Comparison of ENCODE assay signal across 11 mouse cellular contexts in the genomic region with DNA sequence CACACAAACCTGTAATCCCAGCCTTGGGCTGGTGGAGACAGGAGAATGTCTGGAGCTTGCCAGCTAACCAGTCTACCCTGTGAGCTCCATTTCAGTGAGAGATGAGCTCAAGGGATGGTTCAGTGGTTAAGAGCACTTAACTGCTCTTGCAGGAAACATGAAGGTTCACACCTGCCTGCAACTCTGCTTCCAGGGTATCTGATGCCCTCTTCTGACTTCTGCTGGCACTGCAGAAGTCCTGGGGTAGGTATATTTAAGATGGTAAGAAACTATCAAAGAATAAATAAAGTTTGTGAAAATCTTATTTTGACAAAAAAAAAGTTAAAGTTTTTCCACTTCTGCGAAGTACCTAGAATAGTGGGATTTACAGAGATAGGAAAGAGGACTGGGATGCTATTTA. TPM values are rescaled to one million over a fixed set of nuclear protein-coding genes. Genes with fewer than 3 reads are reported as not detected.
DNase-seq lines count a peak whose midpoint lies in the region; ATAC-seq and TF ChIP-seq lines count a peak whose summit lies in the region.
"Had no signal": no experiment of that assay in that cellular context is flagged by ENCODE, and none has a peak within 500 bp of the region (broad histone marks: within the 10 kb centered on the region; RNA-seq: fewer than 3 reads in every experiment).

No protein-coding gene starts in this region.

- no peak overlapping the region for H3K4me2 ChIP-seq in hindbrain, embryonic 15.5 days
- H3K4me2 ChIP-seq in hindbrain, embryonic 11.5 days (replicated peaks; ENCODE audit: low read depth, low read length), result no peak overlapping the region
- no peak overlapping the region for H3K4me2 ChIP-seq in midbrain, postnatal 0 days (ENCODE audit: low read depth, low read length, poor library complexity, severe bottlenecking)
- H3K4me2 ChIP-seq in intestine, postnatal 0 days (replicated peaks; ENCODE audit: low read depth), result no peak overlapping the region
- H3K4me2 ChIP-seq: embryonic facial prominence, embryonic 12.5 days had no signal

- H3K9me3 ChIP-seq in hindbrain, embryonic 15.5 days, result no peaks in the 10 kb centered on the region
- H3K9me3 ChIP-seq in hindbrain, embryonic 11.5 days (ENCODE audit: control insufficient read depth, low read length), result no peaks in the 10 kb centered on the region
- no peaks in the 10 kb centered on the region for H3K9me3 ChIP-seq in midbrain, postnatal 0 days (ENCODE audit: low read length)
- H3K9me3 ChIP-seq in midbrain, embryonic 10.5 days (replicated peaks), result no peaks in the 10 kb centered on the region
- H3K9me3 ChIP-seq in intestine, postnatal 0 days (ENCODE audit: control insufficient read depth), result no peaks in the 10 kb centered on the region
- no peaks in the 10 kb centered on the region for H3K9me3 ChIP-seq in embryonic facial prominence, embryonic 10.5 days
- H3K9me3 ChIP-seq: embryonic facial prominence, embryonic 12.5 days had no signal

- no peaks in the 10 kb centered on the region for H3K27me3 ChIP-seq in hindbrain, embryonic 15.5 days
- H3K27me3 ChIP-seq in hindbrain, embryonic 11.5 days (ENCODE audit: control insufficient read depth, insufficient read depth, low read length), result no peaks in the 10 kb centered on the region
- H3K27me3 ChIP-seq in midbrain, postnatal 0 days (ENCODE audit: insufficient read depth, low read length), result no peaks in the 10 kb centered on the region
- no peaks in the 10 kb centered on the region for H3K27me3 ChIP-seq in midbrain, embryonic 10.5 days (ENCODE audit: low read depth, poor library complexity, severe bottlenecking)
- H3K27me3 ChIP-seq in intestine, postnatal 0 days (replicated peaks; ENCODE audit: control insufficient read depth, insufficient read depth, low read length), result no peaks in the 10 kb centered on the region
- H3K27me3 ChIP-seq in embryonic facial prominence, embryonic 10.5 days (replicated peaks; ENCODE audit: low read depth, poor library complexity, severe bottlenecking), result no peaks in the 10 kb centered on the region
- H3K27me3 ChIP-seq: embryonic facial prominence, embryonic 12.5 days had no signal

- no peak overlapping the region for H3K9ac ChIP-seq in hindbrain, embryonic 15.5 days
- H3K9ac ChIP-seq in hindbrain, embryonic 11.5 days (ENCODE audit: low read depth, low read length), result no peak overlapping the region
- H3K9ac ChIP-seq in midbrain, postnatal 0 days (replicated peaks; ENCODE audit: low read length, poor library complexity, severe bottlenecking), result no peak overlapping the region
- H3K9ac ChIP-seq in intestine, postnatal 0 days (ENCODE audit: low read depth, low read length), result no peak overlapping the region
- H3K9ac ChIP-seq: embryonic facial prominence, embryonic 12.5 days had no signal

- DNase-seq in hindbrain, embryonic 11.5 days (ENCODE audit: low spot score), result no peak
- no peak for DNase-seq in midbrain, postnatal 0 days (ENCODE audit: low spot score)
- no peak for DNase-seq in midbrain, embryonic 10.5 days (ENCODE audit: low spot score)
- peak; percentile 48 for DNase-seq in thymus, postnatal 25 days
- no peak for DNase-seq in right cerebral cortex, postnatal 4 days
- DNase-seq in embryonic facial prominence, embryonic 10.5 days (ENCODE audit: low spot score), result no peak

- peaks cover 10% of the 10 kb centered on the region for H3K36me3 ChIP-seq in hindbrain, embryonic 15.5 days
- no peaks in the 10 kb centered on the region for H3K36me3 ChIP-seq in hindbrain, embryonic 11.5 days (ENCODE audit: control insufficient read depth, insufficient read depth, low read length)
- peaks cover 10% of the 10 kb centered on the region for H3K36me3 ChIP-seq in midbrain, postnatal 0 days (ENCODE audit: insufficient read depth, low read length)
- H3K36me3 ChIP-seq in midbrain, embryonic 10.5 days, result peaks cover 15% of the 10 kb centered on the region
- peaks cover 12% of the 10 kb centered on the region; the same call in 1 of the 2 replicates for H3K36me3 ChIP-seq in intestine, postnatal 0 days (ENCODE audit: control insufficient read depth, insufficient read depth)
- H3K36me3 ChIP-seq in embryonic facial prominence, embryonic 10.5 days (replicated peaks), result peaks cover 16% of the 10 kb centered on the region

- H3K27ac ChIP-seq in hindbrain, embryonic 15.5 days (replicated peaks), result no peak overlapping the region
- no peak overlapping the region for H3K27ac ChIP-seq in hindbrain, embryonic 11.5 days (ENCODE audit: low read depth, low read length)
- no peak overlapping the region for H3K27ac ChIP-seq in midbrain, postnatal 0 days (ENCODE audit: low read depth, low read length)
- no peak overlapping the region for H3K27ac ChIP-seq in midbrain, embryonic 10.5 days (replicated peaks)
- no peak overlapping the region for H3K27ac ChIP-seq in intestine, postnatal 0 days (ENCODE audit: low read depth, low read length)
- no peak overlapping the region for H3K27ac ChIP-seq in embryonic facial prominence, embryonic 10.5 days (replicated peaks)
- H3K27ac ChIP-seq: embryonic facial prominence, embryonic 12.5 days had no signal

- peak; percentile 35 for TF ChIP-seq CTCF in midbrain, postnatal 0 days (IDR thresholded peaks at IDR 0.05)
- peak; percentile 61 for TF ChIP-seq CTCF in intestine, postnatal 0 days (IDR thresholded peaks at IDR 0.05; ENCODE audit: low read depth)

- peak; percentile 29; the same call in 1 of the 2 replicates for ATAC-seq in hindbrain, embryonic 15.5 days (ENCODE audit: low FRiP score, low read depth)
- no peak for ATAC-seq in hindbrain, embryonic 11.5 days (ENCODE audit: low FRiP score)
- no peak for ATAC-seq in midbrain, postnatal 0 days (ENCODE audit: low FRiP score)
- no peak for ATAC-seq in intestine, postnatal 0 days

- H3K4me1 ChIP-seq in hindbrain, embryonic 15.5 days (replicated peaks), result no peaks in the 10 kb centered on the region
- H3K4me1 ChIP-seq in hindbrain, embryonic 11.5 days (replicated peaks; ENCODE audit: control insufficient read depth, insufficient read depth, low read length), result no peaks in the 10 kb centered on the region
- H3K4me1 ChIP-seq in midbrain, postnatal 0 days (ENCODE audit: insufficient read depth, low read length), result no peaks in the 10 kb centered on the region
- no peaks in the 10 kb centered on the region for H3K4me1 ChIP-seq in midbrain, embryonic 10.5 days
- H3K4me1 ChIP-seq in intestine, postnatal 0 days (replicated peaks; ENCODE audit: control insufficient read depth, insufficient read depth, low read length), result no peaks in the 10 kb centered on the region; the same call in 1 of the 2 replicates
- no peaks in the 10 kb centered on the region for H3K4me1 ChIP-seq in embryonic facial prominence, embryonic 10.5 days
- H3K4me1 ChIP-seq: embryonic facial prominence, embryonic 12.5 days had no signal

- H3K4me3 ChIP-seq in hindbrain, embryonic 15.5 days, result no peak overlapping the region
- no peak overlapping the region for H3K4me3 ChIP-seq in hindbrain, embryonic 11.5 days (ENCODE audit: low read depth, low read length)
- no peak overlapping the region for H3K4me3 ChIP-seq in midbrain, postnatal 0 days (ENCODE audit: low read depth, low read length)
- H3K4me3 ChIP-seq in midbrain, embryonic 10.5 days, result no peak overlapping the region
- no peak overlapping the region for H3K4me3 ChIP-seq in intestine, postnatal 0 days (ENCODE audit: low read depth, low read length)
- H3K4me3 ChIP-seq in embryonic facial prominence, embryonic 10.5 days, result no peak overlapping the region
- H3K4me3 ChIP-seq: embryonic facial prominence, embryonic 12.5 days had no signal

- 46% methylated on average over 1 of the region's 1 CpGs for WGBS in hindbrain, embryonic 15.5 days
- 51% methylated on average over 1 of the region's 1 CpGs for WGBS in hindbrain, embryonic 11.5 days
- 41% methylated on average over 1 of the region's 1 CpGs for WGBS in midbrain, postnatal 0 days
- WGBS in midbrain, embryonic 10.5 days, result 42% methylated on average over 1 of the region's 1 CpGs
- 55% methylated on average over 1 of the region's 1 CpGs for WGBS in intestine, postnatal 0 days
- 51% methylated on average over 1 of the region's 1 CpGs for WGBS in embryonic facial prominence, embryonic 10.5 days

RNA-seq across cellular contexts. Expression of a gene that starts 6.9 kb away (rescaled TPM):
- polyA plus RNA-seq in hindbrain, embryonic 15.5 days (2015; fragmentation: Nextera tagmentation; extraction: Ambion mirVana), result 2.3 and 2.5 TPM in 2 replicates
- 3.2 and 3.3 TPM in 2 replicates for polyA plus RNA-seq in hindbrain, embryonic 11.5 days (2014; fragmentation: Nextera tagmentation; extraction: Ambion mirVana)
- 12.4 and 17.4 TPM in 2 replicates for total RNA-seq in midbrain, postnatal 0 days (2014; rRNA removed)
- polyA plus RNA-seq in midbrain, postnatal 0 days (2015; fragmentation: Nextera tagmentation; extraction: Ambion mirVana), result 0.76 and 1.00 TPM in 2 replicates
- polyA plus RNA-seq in midbrain, embryonic 10.5 days (2016; fragmentation: Nextera tagmentation; extraction: Ambion mirVana), result 1.8 and 2.8 TPM in 2 replicates
- 25.1 and 31.4 TPM in 2 replicates for polyA plus RNA-seq in intestine, postnatal 0 days (2015; fragmentation: Nextera tagmentation; extraction: Ambion mirVana)
- 1.9 and 2.1 TPM in 2 replicates for polyA plus RNA-seq in embryonic facial prominence, embryonic 10.5 days (2016; fragmentation: Nextera tagmentation; extraction: Ambion mirVana)

RNA-seq across cellular contexts. Expression of a gene that starts 20.5 kb away (rescaled TPM):
- 1.2 and 1.3 TPM in 2 replicates for polyA plus RNA-seq in hindbrain, embryonic 15.5 days (2015; fragmentation: Nextera tagmentation; extraction: Ambion mirVana)
- polyA plus RNA-seq in hindbrain, embryonic 11.5 days (2014; fragmentation: Nextera tagmentation; extraction: Ambion mirVana), result 0.11 TPM in 1 of 2 replicates, not detected in the other
- total RNA-seq in midbrain, postnatal 0 days (2014; rRNA removed), result 2.4 and 3.6 TPM in 2 replicates
- 1.1 and 1.3 TPM in 2 replicates for polyA plus RNA-seq in midbrain, postnatal 0 days (2015; fragmentation: Nextera tagmentation; extraction: Ambion mirVana)
- polyA plus RNA-seq in midbrain, embryonic 10.5 days (2016; fragmentation: Nextera tagmentation; extraction: Ambion mirVana), result not detected in 2 replicates
- 16.7 and 17.1 TPM in 2 replicates for polyA plus RNA-seq in intestine, postnatal 0 days (2015; fragmentation: Nextera tagmentation; extraction: Ambion mirVana)
- not detected in 2 replicates for polyA plus RNA-seq in embryonic facial prominence, embryonic 10.5 days (2016; fragmentation: Nextera tagmentation; extraction: Ambion mirVana)
- polyA plus RNA-seq: embryonic facial prominence, embryonic 12.5 days; heart, postnatal 0 days; stomach, embryonic 14.5 days had no signal

RNA-seq across cellular contexts. Expression of a gene that starts 34.5 kb away (rescaled TPM):
- polyA plus RNA-seq in hindbrain, embryonic 15.5 days (2015; fragmentation: Nextera tagmentation; extraction: Ambion mirVana), result 10.0 and 10.2 TPM in 2 replicates
- 6.0 and 8.1 TPM in 2 replicates for polyA plus RNA-seq in hindbrain, embryonic 11.5 days (2014; fragmentation: Nextera tagmentation; extraction: Ambion mirVana)
- total RNA-seq in midbrain, postnatal 0 days (2014; rRNA removed), result 103 and 131 TPM in 2 replicates
- polyA plus RNA-seq in midbrain, postnatal 0 days (2015; fragmentation: Nextera tagmentation; extraction: Ambion mirVana), result 7.7 and 10.1 TPM in 2 replicates
- 9.2 and 9.8 TPM in 2 replicates for polyA plus RNA-seq in midbrain, embryonic 10.5 days (2016; fragmentation: Nextera tagmentation; extraction: Ambion mirVana)
- 4.7 and 5.8 TPM in 2 replicates for polyA plus RNA-seq in intestine, postnatal 0 days (2015; fragmentation: Nextera tagmentation; extraction: Ambion mirVana)
- 9.3 and 11.0 TPM in 2 replicates for polyA plus RNA-seq in embryonic facial prominence, embryonic 10.5 days (2016; fragmentation: Nextera tagmentation; extraction: Ambion mirVana)
